Mouse (Mus musculus) liver, postnatal 0 days (tissue): ENCODE measurements at regions not wholly inside any gene's neighbourhood (a gene's known extent, or its start where the extent isn't known, plus 50 kb on each side); places are given as distances from the start of the nearest gene placed in this dataset.

Source experiments
- CTCF ChIP-seq: sonication (generic); IDR thresholded peaks from 2 replicates; pipeline ENCODE4 v1.5.1; 2016; ENCODE audit warnings: antibody characterized with exemption, low read depth
- EP300 ChIP-seq: IDR thresholded peaks from 2 replicates; pipeline ENCODE4 v1.6.1; 2016; ENCODE audit warnings: antibody characterized with exemption, low read depth, mild to moderate bottlenecking

DNA sequence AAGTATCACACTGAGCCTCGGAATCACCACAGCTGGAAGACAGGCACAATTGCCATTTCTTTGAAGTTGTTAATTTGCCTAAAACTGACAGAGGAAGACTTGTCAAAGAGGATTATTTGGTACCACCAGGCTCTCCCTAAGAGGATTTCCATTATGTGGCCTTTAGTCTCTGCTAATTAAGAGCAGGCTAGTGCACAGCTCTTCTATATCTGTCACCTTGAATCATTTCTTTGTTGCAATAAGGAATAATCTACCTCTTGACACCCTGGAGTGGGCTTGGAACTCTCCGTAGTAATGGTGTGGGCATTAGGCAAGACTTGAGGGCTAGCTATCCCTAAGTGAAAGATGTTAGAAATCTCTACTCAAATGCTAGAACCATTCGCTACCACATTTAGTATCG lies 227.7 kb upstream of the Tac1 start:
- TF ChIP-seq EP300 (no peak), CTCF (no peak)
